8 mouse cellular contexts compared by ENCODE assay signal in the genomic region with DNA sequence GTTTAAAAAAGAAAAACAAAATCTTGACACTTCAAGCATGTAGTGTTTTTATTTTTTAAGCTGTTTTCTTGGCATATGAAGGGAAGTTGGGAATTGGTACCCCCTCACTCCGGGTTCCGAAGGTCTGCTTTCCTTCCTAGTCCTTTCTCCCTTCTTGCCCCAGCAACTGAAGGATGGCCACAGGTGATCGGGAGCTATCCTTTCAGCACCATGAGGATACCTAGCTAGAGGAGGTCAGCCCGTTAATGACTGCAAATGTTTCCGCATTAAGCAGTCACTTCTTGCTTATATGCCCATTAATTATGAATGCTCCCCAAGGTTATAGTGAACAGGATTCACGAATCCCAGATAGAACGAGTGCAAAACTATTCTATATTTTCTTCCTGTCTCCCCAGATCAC. TPM values are rescaled to one million over a fixed set of nuclear protein-coding genes. Genes with fewer than 3 reads are reported as not detected.
DNase-seq lines count a peak whose midpoint lies in the region; ATAC-seq lines count a peak whose summit lies in the region.
"Had no signal": no experiment of that assay in that cellular context is flagged by ENCODE, and none has a peak within 500 bp of the region (broad histone marks: within the 10 kb centered on the region; RNA-seq: fewer than 3 reads in every experiment).

No protein-coding gene starts in this region.

- H3K9ac ChIP-seq in hindbrain, embryonic 12.5 days: no peak overlapping the region
- peak overlapping the region; percentile 97 for H3K9ac ChIP-seq in midbrain, embryonic 16.5 days (ENCODE audit: low read depth, low read length)

- H3K27ac ChIP-seq in hindbrain, embryonic 12.5 days: no peak overlapping the region
- peak overlapping the region; percentile 55; the same call in 1 of the 2 replicates for H3K27ac ChIP-seq in midbrain, embryonic 16.5 days (ENCODE audit: low read length)

- H3K4me1 ChIP-seq in hindbrain, embryonic 12.5 days: peaks cover 5% of the 10 kb centered on the region
- H3K4me1 ChIP-seq in midbrain, embryonic 16.5 days (ENCODE audit: control insufficient read depth, insufficient read depth, low read length): peaks cover 5% of the 10 kb centered on the region

- WGBS in hindbrain, embryonic 12.5 days: 10% methylated on average over 7 of the region's 7 CpGs
- 10% methylated on average over 7 of the region's 7 CpGs for WGBS in midbrain, embryonic 16.5 days

- H3K9me3 ChIP-seq in hindbrain, embryonic 12.5 days (replicated peaks): no peaks in the 10 kb centered on the region
- no peaks in the 10 kb centered on the region for H3K9me3 ChIP-seq in midbrain, embryonic 16.5 days (replicated peaks; ENCODE audit: control insufficient read depth, low read length, poor library complexity, severe bottlenecking)

- H3K4me2 ChIP-seq in hindbrain, embryonic 12.5 days (replicated peaks): peak overlapping the region; percentile 72
- peak overlapping the region; percentile 57 for H3K4me2 ChIP-seq in midbrain, embryonic 16.5 days (ENCODE audit: low read length)

- peak overlapping the region; percentile 60 for H3K4me3 ChIP-seq in hindbrain, embryonic 12.5 days
- H3K4me3 ChIP-seq in midbrain, embryonic 16.5 days (ENCODE audit: low read depth, low read length): peak overlapping the region; percentile 79

- no peak for ATAC-seq in hindbrain, embryonic 12.5 days (ENCODE audit: low FRiP score)
- ATAC-seq in midbrain, embryonic 16.5 days: no peak

- peaks cover 9% of the 10 kb centered on the region for H3K27me3 ChIP-seq in hindbrain, embryonic 12.5 days
- H3K27me3 ChIP-seq in midbrain, embryonic 16.5 days (ENCODE audit: control insufficient read depth, insufficient read depth, low read depth, low read length): no peaks in the 10 kb centered on the region

- peak; percentile 36 for DNase-seq in ZHBTc4 (ENCODE audit: low read depth, low spot score)
- DNase-seq in embryo, embryonic 10.5 days (ENCODE audit: low spot score): peak; percentile 62
- no peak for DNase-seq in adrenal gland, postnatal 4 days (ENCODE audit: low spot score in 2 of 2)
- DNase-seq in cerebellum, adult 18-20 months: no peak
- DNase-seq in urinary bladder, postnatal 36 days (ENCODE audit: low spot score in 2 of 2): no peak
- DNase-seq: spleen, adult 18-20 months had no signal

- no peaks in the 10 kb centered on the region for H3K36me3 ChIP-seq in hindbrain, embryonic 12.5 days
- no peaks in the 10 kb centered on the region for H3K36me3 ChIP-seq in midbrain, embryonic 16.5 days (ENCODE audit: control insufficient read depth, insufficient read depth, low read length)

RNA-seq across cellular contexts. Expression of gene Ptpro, which starts 1.3 kb away (rescaled TPM):
- 26.1 and 28.1 TPM in 2 replicates for polyA plus RNA-seq in hindbrain, embryonic 12.5 days (2016; fragmentation: Nextera tagmentation; extraction: Ambion mirVana)
- 73.7 and 78.3 TPM in 2 replicates for polyA plus RNA-seq in midbrain, embryonic 16.5 days (2015; fragmentation: Nextera tagmentation; extraction: Ambion mirVana)
- 1 to 10 TPM; 2.5 to 9.0 TPM for total RNA-seq in adrenal gland, postnatal 4 days (2021)

Comparison
In these comparisons a context has a peak if more than half of its experiments do, and no peak if none do; other contexts are left out.
1. DNase-seq: peak in ZHBTc4 (single experiment) and embryo, embryonic 10.5 days (single experiment); none in adrenal gland, postnatal 4 days (0 of 2), cerebellum, adult 18-20 months (0 of 2) and urinary bladder, postnatal 36 days (0 of 2).